Mouse (Mus musculus): ENCODE measurements at regions not wholly inside any gene's neighbourhood (a gene's known extent, or its start where the extent isn't known, plus 50 kb on each side); places are given as distances from the start of the nearest gene placed in this dataset.

DNA sequence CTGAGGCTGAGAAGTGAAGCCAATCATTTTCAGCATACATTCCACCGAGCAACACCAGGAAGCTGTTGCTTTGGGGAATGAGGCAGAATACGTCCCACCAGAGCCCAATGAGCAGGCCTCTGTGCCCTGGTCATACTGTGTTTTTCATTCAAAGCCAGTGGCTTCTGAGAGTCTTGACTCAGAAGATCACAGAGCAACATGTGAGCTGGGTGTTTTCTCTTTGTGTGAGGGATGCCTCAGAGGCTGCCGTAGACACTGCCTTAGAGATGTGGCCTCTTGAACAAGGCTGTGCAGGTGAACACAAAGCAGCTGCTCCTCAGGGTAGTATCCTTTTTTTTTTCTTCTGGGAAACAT, 60.1 kb upstream of the Prpf4b start:
- TF ChIP-seq GATA1 (IDR thresholded peaks at IDR 0.05; ENCODE audit: low read length) (no peak), TAL1 (IDR thresholded peaks at IDR 0.05; ENCODE audit: low read length) (no peak)
